Mouse (Mus musculus): ENCODE measurements around the gene Gm10638.

Gene Gm10638

DNA sequence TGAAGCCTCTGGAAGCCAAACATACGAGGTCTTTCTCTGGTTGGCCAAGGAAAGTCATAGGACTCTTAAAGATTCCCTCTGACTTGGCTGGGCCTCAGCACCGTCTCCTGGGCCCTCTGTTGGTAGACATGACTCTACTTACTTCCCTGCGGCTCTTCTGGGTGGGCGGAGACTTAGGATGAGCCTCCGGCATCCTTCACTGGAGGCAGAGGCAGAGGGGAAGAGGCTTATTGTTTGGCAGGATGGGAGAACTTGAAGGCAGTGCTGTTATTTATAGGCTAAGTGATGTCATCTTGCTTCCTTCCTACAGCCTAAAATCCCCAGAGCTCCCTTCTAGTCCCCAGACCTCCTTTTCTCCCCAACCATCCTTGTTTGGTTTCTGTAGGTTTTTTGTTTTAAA is 41.0 kb downstream of the Gm10638 start:
- in situ Hi-C loops (cut with MboI, MseI): no loop called here

DNA sequence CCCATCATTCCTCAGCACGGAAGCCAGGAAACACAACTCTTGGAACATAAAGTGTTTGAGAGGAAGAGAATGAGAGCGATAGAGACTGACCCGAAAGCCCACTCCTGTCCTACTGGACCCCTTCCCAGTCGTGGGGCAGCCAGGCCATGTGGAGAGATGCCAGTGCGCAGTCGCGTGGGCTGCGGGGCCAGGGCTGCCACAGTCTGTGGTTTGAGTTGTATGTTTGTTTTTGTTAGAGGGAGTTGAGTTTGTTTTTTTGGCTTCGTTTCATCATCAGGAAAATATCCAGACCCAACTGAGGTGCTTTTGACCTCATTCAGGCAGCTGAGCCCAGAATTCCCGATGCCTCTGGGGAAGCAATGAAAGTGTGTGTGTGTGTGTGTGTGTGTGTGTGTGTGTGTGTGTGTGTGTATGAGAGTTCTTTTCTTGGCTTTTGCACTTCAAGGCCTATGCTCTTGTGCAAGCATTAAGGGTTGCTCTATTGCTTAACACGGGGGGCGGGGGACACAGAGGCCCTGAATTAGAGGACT is 42.5 kb downstream of the Gm10638 start:
- in situ Hi-C loops (cut with MboI, MseI): no loop called here

- in situ Hi-C loops (cut with MboI, MseI): no loop called here
Observed at GRCm38 (mm10) chr8:86789576-86789975, 44.1 kb downstream of the Gm10638 start.

- in situ Hi-C loops (cut with MboI, MseI): no loop called here
Observed at GRCm38 (mm10) chr8:86791542-86791941, 46.0 kb downstream of the Gm10638 start.

DNA sequence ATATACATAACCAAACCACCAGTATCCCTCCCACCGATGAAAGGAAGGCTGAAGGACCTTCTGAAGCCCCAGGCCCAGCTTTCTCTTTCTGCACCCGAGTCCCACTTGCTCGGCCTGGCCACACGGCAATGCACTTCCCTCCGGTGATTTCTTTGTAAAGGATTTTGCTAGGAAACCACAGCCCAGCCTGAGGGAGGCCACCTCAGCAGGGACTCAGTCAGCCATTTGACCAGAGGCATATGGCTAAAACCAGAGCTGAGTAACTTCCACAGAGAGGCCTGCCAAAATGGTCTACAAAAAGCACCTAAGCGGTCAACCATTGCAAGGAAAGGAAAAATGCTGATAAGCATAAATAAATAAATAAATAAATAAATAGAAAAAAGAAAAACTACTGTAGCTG is 49.2 kb downstream of the Gm10638 start:
- in situ Hi-C loops (cut with MboI, MseI): no loop called here

Measured in T-helper 1 cell (primary cell).